Mouse (Mus musculus): ENCODE results near the gene Nrxn1. TPM values are rescaled to one million over a fixed set of nuclear protein-coding genes. Genes with fewer than 3 reads are reported as not detected.

Gene Nrxn1
- polyA plus RNA-seq, 1 experiment from 2014 or later, result 5.9 TPM

DNA sequence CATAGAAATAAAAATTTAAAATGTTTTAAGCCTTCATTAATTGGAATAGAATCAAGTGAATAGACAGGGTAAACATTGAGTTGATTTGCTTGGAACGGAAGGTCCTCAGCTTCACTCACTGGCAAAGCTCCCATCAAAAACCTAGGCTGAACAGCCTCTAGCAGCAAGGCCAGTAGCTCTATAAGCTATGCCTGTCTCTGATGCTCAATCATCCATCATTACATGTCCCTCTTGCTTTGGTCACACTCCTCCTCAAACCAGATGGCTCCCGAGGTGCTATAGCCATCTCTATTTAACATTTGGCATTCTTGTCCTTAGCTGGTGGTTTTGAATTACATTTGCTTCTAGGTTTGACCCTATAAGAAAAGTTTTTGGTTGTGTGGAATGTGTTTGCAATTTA, 657.5 kb downstream of the Nrxn1 start:
- Histone ChIP-seq H3K4me1 (ENCODE audit: control insufficient read depth, insufficient read depth, low read length) (no peaks in the 10 kb centered on the region), H3K9me3 (replicated peaks; ENCODE audit: control insufficient read depth, low read length) (no peaks in the 10 kb centered on the region), H3K36me3 (ENCODE audit: control insufficient read depth, insufficient read depth, low read length) (no peaks in the 10 kb centered on the region), H3K9ac (ENCODE audit: low read length) (no peak overlapping the region), H3K27ac (ENCODE audit: low read length) (no peak overlapping the region), H3K27me3 (ENCODE audit: control insufficient read depth, insufficient read depth, low read length) (no peaks in the 10 kb centered on the region), H3K4me2 (ENCODE audit: low read depth, low read length) (no peak overlapping the region), H3K4me3 (replicated peaks; ENCODE audit: low read length) (no peak overlapping the region)
- no peak for ATAC-seq (ENCODE audit: insufficient read depth, low FRiP score)
- WGBS, result 61% methylated on average over 2 of the region's 2 CpGs

DNA sequence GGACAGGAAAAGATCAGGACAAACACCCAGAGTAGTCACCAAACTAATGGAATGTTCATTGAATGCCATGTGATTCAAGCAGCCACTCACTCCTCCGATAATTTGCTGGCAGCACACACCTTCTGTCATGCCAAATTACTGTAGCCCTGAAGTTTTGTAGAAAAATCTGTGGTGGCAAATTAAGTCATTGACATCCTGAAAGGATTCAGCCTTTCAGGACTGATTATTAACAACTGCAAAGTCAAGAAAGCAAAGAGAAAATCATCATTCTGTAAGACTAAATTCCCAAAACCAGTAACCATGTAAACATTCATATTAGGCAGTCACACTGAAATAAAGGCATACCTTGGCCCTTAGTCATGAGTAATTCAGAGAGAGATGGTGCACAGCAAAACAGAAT, 662.7 kb downstream of the Nrxn1 start:
- H3K4me2 ChIP-seq (ENCODE audit: low read depth, low read length), result no peak overlapping the region
- ATAC-seq (ENCODE audit: insufficient read depth, low FRiP score), result no peak
- no peak overlapping the region for H3K9ac ChIP-seq (ENCODE audit: low read length)
- H3K27ac ChIP-seq (ENCODE audit: low read length), result no peak overlapping the region
- no peaks in the 10 kb centered on the region for H3K36me3 ChIP-seq (ENCODE audit: control insufficient read depth, insufficient read depth, low read length)
- H3K4me3 ChIP-seq (replicated peaks; ENCODE audit: low read length), result no peak overlapping the region
- WGBS, result 77% methylated on average over 1 of the region's 1 CpGs
- H3K9me3 ChIP-seq (replicated peaks; ENCODE audit: control insufficient read depth, low read length), result no peaks in the 10 kb centered on the region
- no peaks in the 10 kb centered on the region for H3K4me1 ChIP-seq (ENCODE audit: control insufficient read depth, insufficient read depth, low read length)
- no peaks in the 10 kb centered on the region for H3K27me3 ChIP-seq (ENCODE audit: control insufficient read depth, insufficient read depth, low read length)

DNA sequence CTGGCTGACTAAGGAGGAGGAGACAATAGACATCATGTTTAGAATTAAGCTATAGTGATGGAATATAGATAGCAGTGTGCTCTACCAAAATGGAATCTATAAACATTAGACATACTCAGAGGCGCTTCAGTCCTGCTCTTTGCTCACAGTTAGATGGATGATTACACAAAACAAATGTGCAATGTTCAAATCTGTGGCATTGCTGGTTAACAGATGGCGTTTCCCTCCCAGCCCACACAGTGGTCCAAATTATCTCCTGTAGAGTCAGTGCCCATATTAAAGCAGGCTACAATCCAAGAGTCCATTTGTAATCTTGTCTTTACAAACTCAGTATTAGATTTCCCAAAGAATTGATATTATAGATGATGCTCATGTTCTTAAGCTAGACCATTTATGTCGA, 666.9 kb downstream of the Nrxn1 start:
- no peak for ATAC-seq (ENCODE audit: insufficient read depth, low FRiP score)
- 73% methylated on average over 3 of the region's 3 CpGs for WGBS
- Histone ChIP-seq H3K4me3 (replicated peaks; ENCODE audit: low read length) (no peak overlapping the region), H3K36me3 (ENCODE audit: control insufficient read depth, insufficient read depth, low read length) (no peaks in the 10 kb centered on the region), H3K9ac (ENCODE audit: low read length) (no peak overlapping the region), H3K9me3 (replicated peaks; ENCODE audit: control insufficient read depth, low read length) (no peaks in the 10 kb centered on the region), H3K27ac (ENCODE audit: low read length) (no peak overlapping the region), H3K4me1 (ENCODE audit: control insufficient read depth, insufficient read depth, low read length) (no peaks in the 10 kb centered on the region), H3K4me2 (ENCODE audit: low read depth, low read length) (no peak overlapping the region), H3K27me3 (ENCODE audit: control insufficient read depth, insufficient read depth, low read length) (no peaks in the 10 kb centered on the region)

DNA sequence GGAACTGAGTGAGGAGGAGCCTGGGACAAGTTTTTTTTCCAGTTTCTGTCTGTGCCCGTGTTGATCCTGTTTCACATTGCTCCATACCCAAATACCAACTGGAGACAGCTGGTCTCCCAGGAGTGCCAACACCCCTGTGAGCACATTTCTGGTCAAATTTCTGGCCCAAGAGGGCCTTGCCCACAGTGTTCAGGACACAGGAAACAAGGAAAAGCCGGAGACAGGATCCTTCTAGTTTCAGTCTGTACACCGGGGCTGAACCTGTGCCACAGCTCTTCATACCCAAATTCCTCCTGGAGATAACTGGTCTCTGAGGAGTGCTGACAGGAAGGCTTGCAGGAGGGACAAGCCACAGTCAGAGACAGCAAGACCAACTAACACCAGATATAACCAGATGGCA, 670.3 kb downstream of the Nrxn1 start:
- 85% methylated on average over 3 of the region's 3 CpGs for WGBS
- no peaks in the 10 kb centered on the region for H3K4me1 ChIP-seq (ENCODE audit: control insufficient read depth, insufficient read depth, low read length)
- no peaks in the 10 kb centered on the region for H3K36me3 ChIP-seq (ENCODE audit: control insufficient read depth, insufficient read depth, low read length)
- no peak overlapping the region for H3K4me2 ChIP-seq (ENCODE audit: low read depth, low read length)
- H3K4me3 ChIP-seq (replicated peaks; ENCODE audit: low read length), result no peak overlapping the region
- ATAC-seq (ENCODE audit: insufficient read depth, low FRiP score), result no peak
- no peak overlapping the region for H3K27ac ChIP-seq (ENCODE audit: low read length)
- no peak overlapping the region for H3K9ac ChIP-seq (ENCODE audit: low read length)
- no peaks in the 10 kb centered on the region for H3K9me3 ChIP-seq (replicated peaks; ENCODE audit: control insufficient read depth, low read length)
- H3K27me3 ChIP-seq (ENCODE audit: control insufficient read depth, insufficient read depth, low read length), result no peaks in the 10 kb centered on the region

DNA sequence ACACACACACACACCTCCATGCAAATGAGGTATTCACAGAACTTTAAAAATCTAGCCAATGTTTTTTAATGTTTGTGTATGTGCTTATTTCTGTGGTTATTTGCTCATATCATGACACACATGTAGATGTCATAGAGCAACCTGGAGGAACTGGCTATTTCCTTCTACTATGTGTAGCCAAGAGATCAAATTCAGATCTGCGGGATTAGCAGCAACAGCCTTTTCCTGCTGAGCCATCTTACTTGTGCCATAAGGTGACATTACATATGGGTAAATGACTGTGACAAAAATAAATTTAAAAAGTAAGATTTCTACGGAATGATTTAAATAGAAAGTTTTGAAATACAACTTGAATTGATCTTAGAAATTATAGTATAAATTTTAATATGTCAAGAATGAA, 672.1 kb downstream of the Nrxn1 start:
- Histone ChIP-seq H3K9ac (ENCODE audit: low read length) (no peak overlapping the region), H3K27ac (ENCODE audit: low read length) (no peak overlapping the region), H3K4me1 (ENCODE audit: control insufficient read depth, insufficient read depth, low read length) (no peaks in the 10 kb centered on the region), H3K4me3 (replicated peaks; ENCODE audit: low read length) (no peak overlapping the region), H3K27me3 (ENCODE audit: control insufficient read depth, insufficient read depth, low read length) (no peaks in the 10 kb centered on the region), H3K36me3 (ENCODE audit: control insufficient read depth, insufficient read depth, low read length) (no peaks in the 10 kb centered on the region), H3K4me2 (ENCODE audit: low read depth, low read length) (no peak overlapping the region), H3K9me3 (replicated peaks; ENCODE audit: control insufficient read depth, low read length) (no peaks in the 10 kb centered on the region)
- ATAC-seq (ENCODE audit: insufficient read depth, low FRiP score), result no peak
- WGBS, result 92% methylated on average over 2 of the region's 2 CpGs

DNA sequence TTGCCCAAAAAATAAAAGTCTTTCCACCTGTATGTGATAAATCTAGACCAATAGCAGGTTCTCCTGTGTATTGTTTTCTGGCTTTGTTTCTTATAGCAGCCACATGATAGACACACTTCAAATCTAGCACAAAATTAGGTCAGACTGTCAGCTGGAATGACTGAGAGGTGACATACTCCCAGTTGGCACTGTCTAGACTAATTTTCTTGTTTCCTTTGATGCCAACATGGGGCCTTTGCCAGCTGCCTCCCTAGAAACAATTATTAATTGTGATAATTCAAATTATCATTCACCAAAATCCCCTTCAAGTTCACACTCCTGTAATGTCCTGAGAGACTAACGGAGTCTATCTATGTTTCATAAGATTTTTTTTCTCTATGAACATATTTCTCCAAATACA, 673.3 kb downstream of the Nrxn1 start:
- Histone ChIP-seq H3K4me3 (replicated peaks; ENCODE audit: low read length) (no peak overlapping the region), H3K27me3 (ENCODE audit: control insufficient read depth, insufficient read depth, low read length) (no peaks in the 10 kb centered on the region), H3K9ac (ENCODE audit: low read length) (no peak overlapping the region), H3K27ac (ENCODE audit: low read length) (no peak overlapping the region), H3K9me3 (replicated peaks; ENCODE audit: control insufficient read depth, low read length) (no peaks in the 10 kb centered on the region), H3K36me3 (ENCODE audit: control insufficient read depth, insufficient read depth, low read length) (no peaks in the 10 kb centered on the region), H3K4me1 (ENCODE audit: control insufficient read depth, insufficient read depth, low read length) (no peaks in the 10 kb centered on the region), H3K4me2 (ENCODE audit: low read depth, low read length) (no peak overlapping the region)
- no peak for ATAC-seq (ENCODE audit: insufficient read depth, low FRiP score)
- 88% methylated on average over 1 of the region's 1 CpGs for WGBS

DNA sequence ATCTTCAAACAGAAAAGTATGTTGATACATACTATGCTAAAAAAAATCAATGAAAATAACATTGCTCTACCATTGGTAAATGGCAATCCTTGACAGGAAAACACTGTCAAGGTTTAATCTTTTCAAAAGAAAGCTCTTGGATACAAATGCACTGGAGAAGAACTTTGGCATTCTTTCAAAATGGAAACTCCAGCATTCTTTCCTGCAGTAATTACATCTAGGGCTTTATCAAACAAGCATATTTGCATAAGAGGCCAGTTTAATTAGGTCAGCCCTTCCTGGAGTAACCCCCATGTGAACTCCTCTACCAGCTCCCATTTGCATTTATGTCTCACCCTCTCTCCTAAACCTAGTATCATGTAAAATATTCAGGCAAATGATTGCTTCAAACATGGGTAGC, 696.5 kb downstream of the Nrxn1 start:
- Histone ChIP-seq H3K9ac (ENCODE audit: low read length) (no peak overlapping the region), H3K4me3 (replicated peaks; ENCODE audit: low read length) (no peak overlapping the region), H3K27ac (ENCODE audit: low read length) (no peak overlapping the region), H3K9me3 (replicated peaks; ENCODE audit: control insufficient read depth, low read length) (no peaks in the 10 kb centered on the region), H3K4me1 (ENCODE audit: control insufficient read depth, insufficient read depth, low read length) (no peaks in the 10 kb centered on the region), H3K27me3 (ENCODE audit: control insufficient read depth, insufficient read depth, low read length) (no peaks in the 10 kb centered on the region), H3K4me2 (ENCODE audit: low read depth, low read length) (no peak overlapping the region), H3K36me3 (ENCODE audit: control insufficient read depth, insufficient read depth, low read length) (no peaks in the 10 kb centered on the region)
- ATAC-seq (ENCODE audit: insufficient read depth, low FRiP score), result no peak

DNA sequence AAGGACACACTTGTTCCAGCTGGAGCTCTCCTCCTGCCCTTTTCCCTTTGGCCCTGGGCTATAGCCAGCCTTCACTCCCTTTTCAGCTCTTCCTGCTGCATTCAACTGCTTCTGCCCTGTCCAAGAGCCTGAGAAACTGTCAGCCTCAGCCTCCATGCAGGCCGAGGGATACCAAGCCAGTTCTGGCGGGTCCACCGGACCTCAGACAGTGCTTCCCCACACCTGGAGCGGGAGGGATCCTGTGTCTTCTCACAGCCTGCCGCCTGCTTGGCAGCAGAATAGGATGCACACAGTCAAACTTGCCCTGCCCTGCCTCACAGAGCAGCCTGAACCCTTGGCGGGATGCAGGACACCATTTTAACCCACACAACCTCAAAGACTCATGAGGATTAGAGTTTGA, 698.3 kb downstream of the Nrxn1 start:
- no peaks in the 10 kb centered on the region for H3K4me1 ChIP-seq (ENCODE audit: control insufficient read depth, insufficient read depth, low read length)
- no peak overlapping the region for H3K27ac ChIP-seq (ENCODE audit: low read length)
- no peaks in the 10 kb centered on the region for H3K27me3 ChIP-seq (ENCODE audit: control insufficient read depth, insufficient read depth, low read length)
- H3K4me3 ChIP-seq (replicated peaks; ENCODE audit: low read length), result no peak overlapping the region
- H3K9ac ChIP-seq (ENCODE audit: low read length), result no peak overlapping the region
- ATAC-seq (ENCODE audit: insufficient read depth, low FRiP score), result no peak
- no peaks in the 10 kb centered on the region for H3K36me3 ChIP-seq (ENCODE audit: control insufficient read depth, insufficient read depth, low read length)
- H3K4me2 ChIP-seq (ENCODE audit: low read depth, low read length), result no peak overlapping the region
- no peaks in the 10 kb centered on the region for H3K9me3 ChIP-seq (replicated peaks; ENCODE audit: control insufficient read depth, low read length)
- WGBS, result 82% methylated on average over 6 of the region's 6 CpGs

DNA sequence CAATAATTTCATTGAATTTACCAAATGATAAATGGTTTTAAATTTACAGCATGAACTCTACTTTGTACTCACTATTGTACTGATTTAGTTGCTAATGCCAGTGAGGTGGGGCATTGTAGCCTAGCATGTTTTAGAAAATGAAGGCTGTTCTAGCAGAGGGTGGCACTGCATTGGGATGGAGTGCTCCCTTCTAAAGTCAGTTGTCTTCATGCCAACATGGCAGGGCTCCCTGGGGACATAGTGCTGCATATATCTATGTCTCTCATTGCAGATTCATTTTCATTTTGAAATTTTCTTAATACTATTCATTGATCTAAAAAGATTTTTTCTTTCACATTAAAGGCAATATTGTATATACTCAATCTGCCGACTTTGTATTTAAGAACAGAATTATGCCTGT, 700.1 kb downstream of the Nrxn1 start:
- H3K36me3 ChIP-seq (ENCODE audit: control insufficient read depth, insufficient read depth, low read length), result no peaks in the 10 kb centered on the region
- H3K4me1 ChIP-seq (ENCODE audit: control insufficient read depth, insufficient read depth, low read length), result no peaks in the 10 kb centered on the region
- H3K9ac ChIP-seq (ENCODE audit: low read length), result no peak overlapping the region
- no peaks in the 10 kb centered on the region for H3K27me3 ChIP-seq (ENCODE audit: control insufficient read depth, insufficient read depth, low read length)
- no peak overlapping the region for H3K4me2 ChIP-seq (ENCODE audit: low read depth, low read length)
- H3K9me3 ChIP-seq (replicated peaks; ENCODE audit: control insufficient read depth, low read length), result no peaks in the 10 kb centered on the region
- H3K4me3 ChIP-seq (replicated peaks; ENCODE audit: low read length), result no peak overlapping the region
- WGBS, result 92% methylated on average over 1 of the region's 1 CpGs
- ATAC-seq (ENCODE audit: insufficient read depth, low FRiP score), result no peak
- no peak overlapping the region for H3K27ac ChIP-seq (ENCODE audit: low read length)
